Mouse (Mus musculus) stomach, embryonic 15.5 days (tissue): Measurements from ENCODE around the gene Susd6. TPM values are rescaled to one million over a fixed set of nuclear protein-coding genes. Genes with fewer than 3 reads are reported as not detected.

Experiments used
- ATAC-seq: fragments of 200-750 bp; cut with Nextera tagmentation; 2 replicates; pipeline ENCODE4 v1.8.0; 2017; ENCODE audit warnings: low read depth, moderate number of reproducible peaks, moderate TSS enrichment; ENCODE audit not compliant: insufficient read depth, low FRiP score
- H3K27ac ChIP-seq: fragments of 300-500 bp; sonication (generic); 2 replicates; pipeline ENCODE4 v1.5.1; 2015; ENCODE audit warnings: mild to moderate bottlenecking, inconsistent platforms
- H3K27me3 ChIP-seq: fragments of 300-500 bp; sonication (generic); replicated peaks from 2 replicates; pipeline ENCODE4 v1.6.1; 2015; ENCODE audit warnings: inconsistent platforms
- H3K36me3 ChIP-seq: fragments of 300-500 bp; sonication (generic); 2 replicates; pipeline ENCODE4 v1.6.1; 2015; ENCODE audit warnings: inconsistent platforms
- H3K4me1 ChIP-seq: fragments of 300-500 bp; sonication (generic); 2 replicates; pipeline ENCODE4 v1.6.1; 2015; ENCODE audit warnings: inconsistent platforms
- H3K4me2 ChIP-seq: fragments of 300-500 bp; sonication (generic); 2 replicates; pipeline ENCODE4 v1.6.1; 2015; ENCODE audit warnings: mild to moderate bottlenecking, inconsistent platforms
- H3K4me3 ChIP-seq: fragments of 300-500 bp; sonication (generic); replicated peaks from 2 replicates; pipeline ENCODE4 v1.5.1; 2015; ENCODE audit warnings: inconsistent platforms
- H3K9ac ChIP-seq: fragments of 300-500 bp; sonication (generic); 2 replicates; pipeline ENCODE4 v1.6.1; 2015; ENCODE audit warnings: inconsistent platforms
- H3K9me3 ChIP-seq: fragments of 300-500 bp; sonication (generic); 2 replicates; pipeline ENCODE4 v1.6.1; 2016; ENCODE audit warnings: inconsistent platforms
- WGBS: fragments of 180-500 bp; shearing (Covaris S2); methylation state at CpG from one replicate; pipeline ENCODE4 v1.1.7; 2015; 5-methylcytosine and 5-hydroxymethylcytosine counted together
- polyA plus RNA-seq: library from polyadenylated mRNA; unstranded; fragments of >200 nt; fragmentation: Nextera tagmentation; extraction: Ambion mirVana; gene quantifications from 2 replicates; pipeline ENCODE4 v1.2.1, GENCODE M21; 2015

Susd6 gene
- polyA plus RNA-seq, 1 experiment from 2014 or later = 17.5 TPM

GRCm38 (mm10) chr12:80764116-80764515 lies 26.2 kb upstream of the Susd6 start:
- no peaks in the 10 kb centered on the region for H3K36me3 ChIP-seq
- no peak overlapping the region for H3K4me2 ChIP-seq
- WGBS = 64% methylated on average over 4 of the region's 4 CpGs
- H3K27ac ChIP-seq = no peak overlapping the region
- peaks cover 14% of the 10 kb centered on the region for H3K4me1 ChIP-seq
- H3K9me3 ChIP-seq = no peaks in the 10 kb centered on the region
- no peak overlapping the region for H3K9ac ChIP-seq
- H3K27me3 ChIP-seq = peaks cover 33% of the 10 kb centered on the region
- no peak for ATAC-seq
- H3K4me3 ChIP-seq = no peak overlapping the region

DNA sequence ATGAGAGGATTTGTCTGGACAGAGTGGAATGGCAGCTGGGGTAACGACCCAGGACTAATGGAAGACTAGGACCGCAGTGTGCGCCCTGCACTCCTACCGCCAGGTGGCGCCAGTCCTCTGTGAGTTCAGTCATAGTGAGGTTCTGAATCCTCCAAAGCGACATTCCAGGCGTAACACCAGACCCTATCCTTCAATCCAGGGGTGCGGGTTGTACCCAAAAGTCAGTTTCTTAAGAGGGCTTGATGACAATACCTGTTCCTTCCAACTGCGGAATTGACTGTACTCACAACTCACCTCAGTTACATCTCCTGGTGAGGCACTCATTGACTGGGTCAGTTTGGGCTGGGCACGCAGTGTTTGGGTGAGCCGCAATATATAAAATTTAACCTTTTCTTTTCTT lies 20.6 kb upstream of the Susd6 start:
- peak; percentile 79 for ATAC-seq
- Histone ChIP-seq H3K27me3 (no peaks in the 10 kb centered on the region), H3K9me3 (no peaks in the 10 kb centered on the region), H3K27ac (no peak overlapping the region), H3K4me1 (no peaks in the 10 kb centered on the region), H3K36me3 (no peaks in the 10 kb centered on the region), H3K4me2 (peak overlapping the region; percentile 17; the same call in 1 of the 2 replicates), H3K4me3 (no peak overlapping the region), H3K9ac (no peak overlapping the region)
- WGBS = 19% methylated on average over 11 of the region's 11 CpGs

DNA sequence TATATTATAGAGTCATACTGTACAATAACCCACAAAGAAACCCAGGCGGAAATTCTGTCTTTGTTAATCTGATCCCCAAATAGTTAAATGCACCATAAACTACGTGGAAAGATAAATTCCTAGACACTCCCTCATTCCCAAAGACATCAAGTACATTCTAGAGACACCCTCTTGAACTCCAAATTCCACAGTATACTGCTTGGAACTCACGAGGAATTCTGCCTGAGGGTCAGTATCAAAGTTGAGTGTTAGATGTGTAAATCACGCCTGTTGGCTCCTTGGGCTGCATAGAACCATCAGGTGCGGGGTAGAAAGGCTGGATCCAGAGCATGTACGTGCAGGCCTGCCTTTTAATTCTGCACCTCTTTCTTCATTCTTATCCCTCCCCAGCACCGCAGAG lies 15.5 kb upstream of the Susd6 start:
- ATAC-seq = no peak
- H3K36me3 ChIP-seq = no peaks in the 10 kb centered on the region
- H3K4me1 ChIP-seq = no peaks in the 10 kb centered on the region
- H3K27ac ChIP-seq = no peak overlapping the region
- H3K9ac ChIP-seq = no peak overlapping the region
- H3K4me2 ChIP-seq = no peak overlapping the region
- WGBS = 61% methylated on average over 7 of the region's 7 CpGs
- H3K27me3 ChIP-seq = no peaks in the 10 kb centered on the region
- no peaks in the 10 kb centered on the region for H3K9me3 ChIP-seq
- H3K4me3 ChIP-seq = no peak overlapping the region

- Histone ChIP-seq H3K4me1 (no peaks in the 10 kb centered on the region), H3K27me3 (no peaks in the 10 kb centered on the region), H3K4me2 (no peak overlapping the region), H3K9me3 (no peaks in the 10 kb centered on the region), H3K27ac (no peak overlapping the region), H3K4me3 (no peak overlapping the region), H3K36me3 (no peaks in the 10 kb centered on the region), H3K9ac (no peak overlapping the region)
- ATAC-seq = no peak
- WGBS = 65% methylated on average over 4 of the region's 4 CpGs
Measured at GRCm38 (mm10) chr12:80776046-80776634, 14.2 kb upstream of the Susd6 start.

- H3K27ac ChIP-seq = no peak overlapping the region
- no peak overlapping the region for H3K4me2 ChIP-seq
- H3K36me3 ChIP-seq = no peaks in the 10 kb centered on the region
- peak; percentile 94 for ATAC-seq
- H3K27me3 ChIP-seq = no peaks in the 10 kb centered on the region
- H3K9ac ChIP-seq = no peak overlapping the region
- WGBS = 72% methylated on average over 16 of the region's 16 CpGs
- H3K9me3 ChIP-seq = no peaks in the 10 kb centered on the region
- H3K4me1 ChIP-seq = no peaks in the 10 kb centered on the region
- no peak overlapping the region for H3K4me3 ChIP-seq
Measured at GRCm38 (mm10) chr12:80778188-80778936, 11.9 kb upstream of the Susd6 start.

DNA sequence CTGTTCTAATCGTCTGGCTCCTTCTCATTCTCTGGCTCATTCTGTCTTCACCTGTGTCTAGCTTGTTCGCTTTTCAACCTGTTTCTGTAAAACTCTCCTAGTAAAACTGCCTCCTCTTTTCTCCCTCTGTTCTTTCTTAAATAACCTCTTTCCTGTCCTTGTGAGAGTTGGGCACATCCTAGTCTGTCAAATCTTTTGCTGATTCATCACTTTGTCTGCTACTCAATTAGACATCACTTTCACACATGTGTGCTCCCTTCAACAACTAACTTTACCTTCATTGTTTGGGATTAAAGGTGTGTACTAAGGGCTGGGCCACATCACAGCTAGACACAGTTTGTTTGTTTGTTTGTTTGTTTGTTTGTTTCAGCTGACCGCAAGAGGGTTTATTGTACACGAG lies 10.6 kb upstream of the Susd6 start:
- no peak overlapping the region for H3K9ac ChIP-seq
- H3K4me3 ChIP-seq = no peak overlapping the region
- no peak overlapping the region for H3K27ac ChIP-seq
- no peak for ATAC-seq
- no peak overlapping the region for H3K4me2 ChIP-seq
- H3K4me1 ChIP-seq = no peaks in the 10 kb centered on the region
- H3K9me3 ChIP-seq = no peaks in the 10 kb centered on the region
- WGBS = 93% methylated on average over 4 of the region's 4 CpGs
- H3K36me3 ChIP-seq = no peaks in the 10 kb centered on the region
- no peaks in the 10 kb centered on the region for H3K27me3 ChIP-seq

DNA sequence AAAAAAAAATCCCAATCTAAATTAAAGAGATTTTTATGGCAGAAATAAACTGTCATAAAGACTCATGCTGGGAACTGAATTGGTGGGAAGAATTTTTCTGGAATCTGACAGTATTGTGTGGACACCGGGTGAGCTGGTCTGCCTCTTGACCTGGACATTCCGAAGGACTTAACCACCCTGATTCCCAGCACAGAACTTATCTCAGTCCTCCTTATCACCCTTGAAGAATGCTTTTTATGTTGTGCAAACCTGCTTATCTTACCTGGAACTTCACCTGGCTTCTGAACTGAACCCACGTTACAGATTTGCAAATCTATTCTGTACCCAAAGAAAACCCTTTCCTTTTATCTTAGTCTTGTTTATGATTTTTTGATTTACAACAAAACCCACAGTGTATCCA lies 8.1 kb upstream of the Susd6 start:
- H3K27me3 ChIP-seq = no peaks in the 10 kb centered on the region
- no peak for ATAC-seq

DNA sequence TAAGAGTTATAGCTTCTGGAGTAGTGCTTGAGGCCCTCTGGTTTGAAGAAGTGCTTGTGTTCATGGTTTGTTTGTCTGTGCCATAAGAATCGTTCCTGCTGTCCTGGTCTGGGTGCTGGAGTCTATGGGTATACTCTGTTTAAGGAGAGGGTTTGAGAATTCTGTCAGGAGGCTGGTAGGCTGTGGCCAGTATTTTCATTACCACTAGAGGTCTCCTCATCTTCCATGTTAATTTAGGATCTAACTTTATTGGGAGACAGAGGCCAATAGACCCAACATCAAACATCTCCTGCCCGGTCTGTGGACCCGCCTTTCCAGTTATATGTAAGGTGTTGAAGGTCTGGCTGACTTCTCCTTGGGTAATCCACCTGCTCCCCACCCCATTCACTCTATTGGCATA lies 7.4 kb upstream of the Susd6 start:
- ATAC-seq = no peak
- no peaks in the 10 kb centered on the region for H3K36me3 ChIP-seq
- H3K9me3 ChIP-seq = no peaks in the 10 kb centered on the region
- no peak overlapping the region for H3K27ac ChIP-seq
- no peak overlapping the region for H3K4me2 ChIP-seq
- no peaks in the 10 kb centered on the region for H3K27me3 ChIP-seq
- H3K4me3 ChIP-seq = no peak overlapping the region
- H3K9ac ChIP-seq = no peak overlapping the region
- WGBS = 49% methylated on average over 3 of the region's 3 CpGs
- peaks cover 3% of the 10 kb centered on the region for H3K4me1 ChIP-seq

More for the DNA sequence above, 8.1 kb upstream of the Susd6 start:
- no peak overlapping the region for H3K4me2 ChIP-seq
- no peak overlapping the region for H3K9ac ChIP-seq
- no peaks in the 10 kb centered on the region for H3K36me3 ChIP-seq
- no peak overlapping the region for H3K4me3 ChIP-seq
- WGBS = 61% methylated on average over 3 of the region's 3 CpGs
- peaks cover 3% of the 10 kb centered on the region; the same call in 1 of the 2 replicates for H3K4me1 ChIP-seq
- no peaks in the 10 kb centered on the region for H3K9me3 ChIP-seq
- no peak overlapping the region for H3K27ac ChIP-seq

GRCm38 (mm10) chr12:80783889-80784288 lies 6.4 kb upstream of the Susd6 start:
- Histone ChIP-seq H3K36me3 (no peaks in the 10 kb centered on the region), H3K9ac (no peak overlapping the region), H3K4me3 (no peak overlapping the region), H3K4me1 (peaks cover 3% of the 10 kb centered on the region), H3K9me3 (no peaks in the 10 kb centered on the region), H3K27ac (no peak overlapping the region), H3K27me3 (no peaks in the 10 kb centered on the region), H3K4me2 (no peak overlapping the region)
- WGBS = 57% methylated on average over 1 of the region's 1 CpGs
- ATAC-seq = no peak

DNA sequence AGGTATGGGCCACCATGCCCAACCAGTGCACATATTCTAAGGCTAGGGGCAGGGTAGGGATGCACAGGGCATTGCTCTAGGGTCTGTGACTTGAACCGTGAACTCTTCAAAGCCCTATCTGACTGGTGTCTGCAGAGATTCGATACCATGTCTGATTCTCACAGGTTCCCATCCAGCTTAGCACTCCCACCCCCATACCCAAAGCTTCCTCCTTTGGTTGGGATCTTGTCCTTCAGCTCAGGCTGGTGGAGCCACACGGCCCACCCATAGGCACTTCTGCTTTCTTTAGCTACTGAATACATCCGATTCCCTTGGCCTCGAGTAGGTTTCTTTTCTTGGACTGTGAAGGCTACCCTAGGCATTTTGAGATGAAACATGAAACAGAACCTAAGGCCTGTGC lies 5.3 kb upstream of the Susd6 start:
- no peak for ATAC-seq
- no peak overlapping the region for H3K9ac ChIP-seq
- WGBS = 80% methylated on average over 5 of the region's 5 CpGs
- no peaks in the 10 kb centered on the region for H3K9me3 ChIP-seq
- no peaks in the 10 kb centered on the region for H3K27me3 ChIP-seq
- H3K4me1 ChIP-seq = peaks cover 8% of the 10 kb centered on the region
- H3K27ac ChIP-seq = no peak overlapping the region
- no peak overlapping the region for H3K4me2 ChIP-seq
- H3K4me3 ChIP-seq = no peak overlapping the region
- H3K36me3 ChIP-seq = no peaks in the 10 kb centered on the region

GRCm38 (mm10) chr12:80785597-80785996 lies 4.7 kb upstream of the Susd6 start:
- Histone ChIP-seq H3K36me3 (no peaks in the 10 kb centered on the region), H3K4me3 (no peak overlapping the region), H3K4me2 (no peak overlapping the region), H3K9me3 (no peaks in the 10 kb centered on the region), H3K27me3 (no peaks in the 10 kb centered on the region), H3K27ac (no peak overlapping the region), H3K4me1 (peaks cover 8% of the 10 kb centered on the region), H3K9ac (no peak overlapping the region)
- ATAC-seq = no peak
- 90% methylated on average over 4 of the region's 4 CpGs for WGBS

DNA sequence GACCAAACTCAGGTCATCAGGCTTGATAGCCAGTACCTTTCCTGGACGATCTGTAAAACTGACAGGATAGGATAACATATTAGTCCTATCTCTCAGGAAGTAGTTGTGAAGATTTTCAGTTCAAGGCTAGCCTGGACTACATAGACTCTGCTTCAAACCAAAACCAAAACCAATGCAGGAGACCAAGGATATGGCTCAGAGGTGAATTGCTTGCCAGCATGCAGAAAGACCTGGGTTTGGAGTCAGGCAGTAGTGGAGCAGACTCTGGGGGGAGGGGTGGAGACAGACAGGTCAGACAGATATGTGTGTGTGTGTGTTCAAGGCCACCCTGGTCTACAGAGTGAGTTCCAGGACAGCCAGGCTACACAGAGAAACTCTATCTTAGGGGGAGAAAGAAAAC lies 3.7 kb upstream of the Susd6 start:
- Histone ChIP-seq H3K27ac (no peak overlapping the region), H3K36me3 (no peaks in the 10 kb centered on the region), H3K27me3 (no peaks in the 10 kb centered on the region), H3K9me3 (no peaks in the 10 kb centered on the region), H3K9ac (no peak overlapping the region), H3K4me2 (no peak overlapping the region), H3K4me3 (no peak overlapping the region), H3K4me1 (peaks cover 9% of the 10 kb centered on the region)
- ATAC-seq = no peak
- WGBS = 63% methylated on average over 1 of the region's 1 CpGs
